Mouse (Mus musculus) stomach, embryonic 14.5 days (tissue): ENCODE results near the gene 5830411N06Rik. TPM values are rescaled to one million over a fixed set of nuclear protein-coding genes. Genes with fewer than 3 reads are reported as not detected.

ENCODE experiments used
- ATAC-seq: fragments of 200-750 bp; cut with Nextera tagmentation; 2 replicates; pipeline ENCODE4 v1.8.0; 2017; ENCODE audit warnings: low read depth, moderate TSS enrichment; ENCODE audit not compliant: insufficient number of reproducible peaks, insufficient read depth, low FRiP score
- H3K27ac ChIP-seq: fragments of 300-500 bp; sonication (generic); 2 replicates; pipeline ENCODE4 v1.5.1; 2014; ENCODE audit warnings: mild to moderate bottlenecking, low read length, moderate library complexity, mixed read lengths
- H3K27me3 ChIP-seq: fragments of 300-500 bp; sonication (generic); 2 replicates; pipeline ENCODE4 v1.6.1; 2014; ENCODE audit warnings: low read length, control low read depth, mixed read lengths; ENCODE audit not compliant: control insufficient read depth, insufficient read depth
- H3K36me3 ChIP-seq: fragments of 300-500 bp; sonication (generic); 2 replicates; pipeline ENCODE4 v1.6.1; 2014; ENCODE audit warnings: mild to moderate bottlenecking, control low read depth, low read length, moderate library complexity, mixed read lengths; ENCODE audit not compliant: control insufficient read depth, insufficient read depth
- H3K4me1 ChIP-seq: fragments of 300-500 bp; sonication (generic); 2 replicates; pipeline ENCODE4 v1.6.1; 2014; ENCODE audit warnings: low read length, control low read depth, mixed read lengths; ENCODE audit not compliant: control insufficient read depth, insufficient read depth
- H3K4me2 ChIP-seq: fragments of 300-500 bp; sonication (generic); replicated peaks from 2 replicates; pipeline ENCODE4 v1.6.1; 2014; ENCODE audit warnings: low read depth, low read length, control low read depth
- H3K4me3 ChIP-seq: fragments of 300-500 bp; sonication (generic); 2 replicates; pipeline ENCODE4 v1.5.1; 2014; ENCODE audit warnings: low read depth, low read length, control low read depth
- H3K9ac ChIP-seq: fragments of 300-500 bp; sonication (generic); replicated peaks from 2 replicates; pipeline ENCODE4 v1.6.1; 2014; ENCODE audit warnings: low read depth, mild to moderate bottlenecking, control low read depth, low read length, moderate library complexity, mixed read lengths
- H3K9me3 ChIP-seq: fragments of 300-500 bp; sonication (generic); 2 replicates; pipeline ENCODE4 v1.6.1; 2016; ENCODE audit warnings: low read depth, low read length, control low read depth; ENCODE audit not compliant: control insufficient read depth
- WGBS: fragments of 180-500 bp; shearing (Covaris S2); extraction: QIAGEN DNeasy Blood & Tissue Kit; methylation state at CpG from one replicate; pipeline ENCODE4 v1.1.7; 2014; 5-methylcytosine and 5-hydroxymethylcytosine counted together
- polyA plus RNA-seq: library from polyadenylated mRNA; unstranded; fragments of >200 nt; fragmentation: Nextera tagmentation; extraction: Ambion mirVana; gene quantifications from 2 replicates; pipeline ENCODE4 v1.2.1, GENCODE M21; 2014

5830411N06Rik gene
- polyA plus RNA-seq, 1 experiment from 2014 or later: not detected

DNA sequence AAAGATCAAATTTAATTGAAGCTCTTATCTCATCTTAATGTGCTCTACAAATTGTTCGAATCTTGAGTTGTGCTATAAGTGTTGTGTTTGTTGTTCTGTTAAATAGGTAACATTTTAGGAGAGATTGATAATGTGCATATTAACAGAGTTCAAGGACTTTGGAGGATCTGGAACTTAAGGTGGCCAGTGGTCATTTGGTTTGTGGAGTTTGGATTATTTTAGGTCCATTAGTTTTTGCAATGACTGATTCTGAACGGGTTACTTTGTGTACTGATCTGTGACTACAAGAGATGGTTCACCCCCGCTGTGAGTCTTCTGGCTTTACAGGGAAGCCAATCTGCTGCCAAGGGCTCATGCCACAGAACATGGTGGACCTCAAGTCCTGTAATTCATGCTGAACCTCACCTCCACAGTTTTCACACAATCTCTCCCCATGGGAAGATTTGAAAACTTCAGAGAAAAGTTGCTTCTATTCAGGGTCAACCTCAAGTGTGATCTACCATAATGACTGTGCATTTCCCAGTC is 72.8 kb downstream of the 5830411N06Rik start:
- H3K4me2 ChIP-seq: no peak overlapping the region
- no peak for ATAC-seq
- H3K27ac ChIP-seq: no peak overlapping the region
- H3K36me3 ChIP-seq: no peaks in the 10 kb centered on the region
- no peaks in the 10 kb centered on the region for H3K27me3 ChIP-seq
- no peaks in the 10 kb centered on the region for H3K9me3 ChIP-seq
- no peak overlapping the region for H3K9ac ChIP-seq
- H3K4me1 ChIP-seq: no peaks in the 10 kb centered on the region
- no peak overlapping the region for H3K4me3 ChIP-seq
- WGBS: 89% methylated on average over 3 of the region's 3 CpGs

DNA sequence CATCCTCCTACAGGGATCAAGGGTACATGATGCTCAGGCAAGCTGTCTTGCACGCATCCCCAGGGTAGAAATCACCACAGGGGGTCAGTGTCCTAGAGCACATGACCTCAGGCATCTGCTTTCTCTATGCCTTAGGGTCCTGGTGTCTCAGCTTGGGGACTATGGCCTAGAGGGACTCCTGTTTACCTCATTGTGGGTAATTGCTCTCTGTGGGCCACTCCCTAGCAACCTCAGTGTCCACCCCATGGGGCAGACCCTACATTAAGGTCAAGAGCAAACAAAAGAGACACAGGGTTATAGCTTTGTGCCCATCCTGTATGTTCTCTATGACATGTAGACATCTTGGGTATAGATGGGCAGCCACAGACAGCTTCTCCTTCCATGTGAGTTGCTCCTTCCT is 73.5 kb downstream of the 5830411N06Rik start, which contains the start of gene Olfr525:
Gene Olfr525, plus strand, starts transcription at position 301 of the 400 bp plus-strand sequence.
- Histone ChIP-seq H3K9ac (no peak within 1 kb of the TSS), H3K4me1 (no peaks in the 10 kb centered on the region), H3K4me3 (no peak within 1 kb of the TSS), H3K36me3 (no peaks in the 10 kb centered on the region), H3K4me2 (no peak within 1 kb of the TSS), H3K27me3 (no peaks in the 10 kb centered on the region), H3K9me3 (no peaks in the 10 kb centered on the region), H3K27ac (no peak within 1 kb of the TSS)
- ATAC-seq: no peak
- 50% methylated on average over 1 of the region's 1 CpGs for WGBS

DNA sequence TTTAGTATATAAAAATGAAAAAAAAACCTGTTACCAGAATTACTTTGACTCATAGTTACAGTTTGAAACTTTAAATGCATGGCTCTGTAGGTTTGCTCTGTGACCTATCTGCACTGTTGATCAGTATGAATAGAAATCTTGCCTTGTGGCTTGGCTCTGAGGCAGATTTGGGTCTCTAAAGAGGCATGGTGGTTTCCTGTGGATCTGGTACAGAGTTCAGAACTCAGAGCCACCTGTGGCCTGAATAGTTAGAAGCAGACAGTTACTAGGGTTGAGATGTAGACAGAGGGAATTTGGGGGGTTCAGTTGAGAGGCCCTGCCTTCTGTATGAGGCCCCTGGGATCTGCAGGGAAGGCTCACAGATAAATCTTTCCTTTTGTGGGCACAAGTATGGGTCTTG is 74.1 kb downstream of the 5830411N06Rik start:
- Histone ChIP-seq H3K27me3 (no peaks in the 10 kb centered on the region), H3K27ac (no peak overlapping the region), H3K4me2 (no peak overlapping the region), H3K9ac (no peak overlapping the region), H3K4me3 (no peak overlapping the region), H3K9me3 (no peaks in the 10 kb centered on the region), H3K36me3 (no peaks in the 10 kb centered on the region), H3K4me1 (no peaks in the 10 kb centered on the region)
- no peak for ATAC-seq

GRCm38 (mm10) chr7:140329766-140330304 is 82.8 kb downstream of the 5830411N06Rik start:
- Histone ChIP-seq H3K4me1 (no peaks in the 10 kb centered on the region), H3K4me3 (no peak overlapping the region), H3K27ac (no peak overlapping the region), H3K36me3 (no peaks in the 10 kb centered on the region), H3K9me3 (no peaks in the 10 kb centered on the region), H3K9ac (no peak overlapping the region), H3K4me2 (no peak overlapping the region), H3K27me3 (no peaks in the 10 kb centered on the region)
- no peak for ATAC-seq
- 50% methylated on average over 1 of the region's 1 CpGs for WGBS

DNA sequence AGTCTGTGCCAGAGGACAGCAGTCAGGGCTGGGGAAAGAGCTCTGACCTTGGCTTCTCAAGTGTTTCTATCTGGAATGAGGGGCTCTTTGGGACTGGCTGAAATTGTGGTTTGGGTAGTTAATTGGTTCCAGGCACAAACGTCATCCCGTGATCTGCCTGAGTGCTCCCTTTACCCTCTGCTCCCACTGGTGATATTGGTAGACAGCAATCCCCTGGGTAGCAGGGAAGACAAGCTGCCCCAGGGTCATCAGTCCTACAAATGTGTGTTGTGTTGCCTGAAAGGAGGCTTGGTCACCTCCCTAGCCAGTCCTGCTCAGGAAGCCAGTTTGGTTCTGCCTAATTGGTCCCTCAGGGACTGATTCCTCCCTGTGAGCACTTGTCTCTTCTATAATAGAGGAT is 86.6 kb downstream of the 5830411N06Rik start, which contains the start of gene Olfr527:
Gene Olfr527, plus strand, starts transcription at position 301 of the 400 bp plus-strand sequence.
- Histone ChIP-seq H3K4me3 (no peak within 1 kb of the TSS), H3K36me3 (no peaks in the 10 kb centered on the region), H3K27ac (no peak within 1 kb of the TSS), H3K9me3 (no peaks in the 10 kb centered on the region), H3K27me3 (no peaks in the 10 kb centered on the region), H3K4me2 (no peak within 1 kb of the TSS), H3K9ac (no peak within 1 kb of the TSS), H3K4me1 (no peaks in the 10 kb centered on the region)
- WGBS: 81% methylated on average over 2 of the region's 2 CpGs
- ATAC-seq: no peak

Other genes with a start within 250 kb of the 5830411N06Rik start
- 40.6 and 43.5 TPM in 2 replicates for gene Zfp511, start 210.9 kb upstream of the 5830411N06Rik start, polyA plus RNA-seq
- gene Tubgcp2, start 210.6 kb upstream of the 5830411N06Rik start, polyA plus RNA-seq: 59.3 and 60.3 TPM in 2 replicates
- not detected in 2 replicates for gene Msx3, start 198.2 kb upstream of the 5830411N06Rik start, polyA plus RNA-seq
- gene Caly, start 164.7 kb upstream of the 5830411N06Rik start, polyA plus RNA-seq: 3.8 and 3.9 TPM in 2 replicates
- 12.5 and 24.2 TPM in 2 replicates for gene Prap1, start 153.9 kb upstream of the 5830411N06Rik start, polyA plus RNA-seq
- 28.6 and 29.6 TPM in 2 replicates for gene Fuom, start 144.8 kb upstream of the 5830411N06Rik start, polyA plus RNA-seq
- 29.8 and 33.4 TPM in 2 replicates for gene Paox, start 131.5 kb upstream of the 5830411N06Rik start, polyA plus RNA-seq
- 158 and 171 TPM in 2 replicates for gene Echs1, start 130.8 kb upstream of the 5830411N06Rik start, polyA plus RNA-seq
- gene Mtg1, start 109.7 kb upstream of the 5830411N06Rik start, polyA plus RNA-seq: 27.0 and 28.3 TPM in 2 replicates
- gene Sprn, start 92.4 kb upstream of the 5830411N06Rik start, polyA plus RNA-seq: 0.54 and 0.78 TPM in 2 replicates
- not detected in 2 replicates for gene Olfr522, start 82.5 kb upstream of the 5830411N06Rik start, polyA plus RNA-seq
- gene Olfr523, start 74.1 kb upstream of the 5830411N06Rik start, polyA plus RNA-seq: not detected in 2 replicates
- gene Olfr524, start 41.3 kb upstream of the 5830411N06Rik start, polyA plus RNA-seq: not detected in 2 replicates
- gene Cd163l1, start 29.0 kb upstream of the 5830411N06Rik start, polyA plus RNA-seq: 0.10 TPM in 1 of 2 replicates, not detected in the other
- gene Olfr525, start 73.6 kb downstream of the 5830411N06Rik start, polyA plus RNA-seq: not detected in 2 replicates
- not detected in 2 replicates for gene Olfr527, start 86.7 kb downstream of the 5830411N06Rik start, polyA plus RNA-seq
- not detected in 2 replicates for gene Olfr60, start 114.4 kb downstream of the 5830411N06Rik start, polyA plus RNA-seq
- gene Olfr530, start 129.0 kb downstream of the 5830411N06Rik start, polyA plus RNA-seq: not detected in 2 replicates
- not detected in 2 replicates for gene Olfr531, start 155.6 kb downstream of the 5830411N06Rik start, polyA plus RNA-seq
- not detected in 2 replicates for gene Olfr532, start 174.4 kb downstream of the 5830411N06Rik start, polyA plus RNA-seq
- not detected in 2 replicates for gene Olfr533, start 216.1 kb downstream of the 5830411N06Rik start, polyA plus RNA-seq
- not detected in 2 replicates for gene Olfr535, start 236.9 kb downstream of the 5830411N06Rik start, polyA plus RNA-seq